Mouse (Mus musculus): ENCODE measurements at regions not wholly inside any gene's neighbourhood (a gene's known extent, or its start where the extent isn't known, plus 50 kb on each side); places are given as distances from the start of the nearest gene placed in this dataset.

DNA sequence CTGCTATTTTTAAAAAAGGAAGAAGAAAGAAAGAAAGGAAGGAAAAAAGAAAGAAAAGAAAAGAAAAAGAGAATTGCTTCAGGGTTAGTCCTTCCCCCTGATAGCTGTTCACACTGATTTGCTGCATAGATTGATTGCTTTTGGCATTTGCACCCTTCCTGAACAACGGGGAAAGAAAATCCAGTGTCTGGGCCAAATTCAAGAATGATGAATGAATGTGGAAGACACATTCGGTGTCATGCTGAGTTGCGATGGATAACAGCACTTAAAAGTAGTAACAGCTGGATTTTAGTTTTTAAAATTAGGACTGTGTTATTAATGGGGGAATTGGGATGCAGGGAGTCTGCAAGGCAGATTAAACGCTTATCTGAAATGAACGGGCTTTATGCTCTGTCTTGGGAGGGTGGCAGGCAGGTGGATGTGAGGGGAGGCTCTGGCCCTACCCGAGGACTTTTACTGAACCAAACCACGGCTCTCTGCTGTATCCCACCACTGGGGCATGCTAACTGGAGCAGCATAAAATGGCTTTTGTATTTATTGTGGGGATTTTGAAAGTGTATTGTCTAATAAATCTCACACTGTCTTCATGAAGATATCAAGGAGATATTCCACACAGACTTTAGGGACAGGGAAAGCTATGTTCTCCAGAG is 114.4 kb downstream of the Lca5 start:
- Histone ChIP-seq H3K36me3 (no peaks in the 10 kb centered on the region), H3K9ac (no peak overlapping the region), H3K27me3 (no peaks in the 10 kb centered on the region), H3K9me3 (replicated peaks) (no peaks in the 10 kb centered on the region), H3K4me2 (replicated peaks) (peak overlapping the region; percentile 17; the same call in 1 of the 2 replicates), H3K4me1 (peaks cover 13% of the 10 kb centered on the region), H3K4me3 (no peak overlapping the region), H3K27ac (no peak overlapping the region)
- 33% methylated on average over 7 of the region's 7 CpGs for WGBS
- 0 out of 2 replicates have a peak, but pooled peaks have one; percentile 44 for ATAC-seq (ENCODE audit: low FRiP score)

GRCm38 (mm10) chr9:83325910-83326309 is 115.0 kb downstream of the Lca5 start:
- Histone ChIP-seq H3K9me3 (replicated peaks) (no peaks in the 10 kb centered on the region), H3K4me2 (replicated peaks) (peak overlapping the region; percentile 6; the same call in 1 of the 2 replicates), H3K36me3 (no peaks in the 10 kb centered on the region), H3K4me3 (no peak overlapping the region), H3K4me1 (peaks cover 13% of the 10 kb centered on the region), H3K27ac (peak overlapping the region; percentile 23; the same call in 1 of the 2 replicates), H3K9ac (no peak overlapping the region), H3K27me3 (no peaks in the 10 kb centered on the region)
- WGBS: 16% methylated on average over 6 of the region's 6 CpGs
- ATAC-seq (ENCODE audit: low FRiP score): peak; percentile 88

GRCm38 (mm10) chr9:83324336-83324735 is 116.6 kb downstream of the Lca5 start:
- Histone ChIP-seq H3K9me3 (replicated peaks) (no peaks in the 10 kb centered on the region), H3K4me1 (peaks cover 13% of the 10 kb centered on the region), H3K27me3 (no peaks in the 10 kb centered on the region), H3K4me3 (no peak overlapping the region), H3K36me3 (no peaks in the 10 kb centered on the region), H3K27ac (no peak overlapping the region), H3K4me2 (replicated peaks) (no peak overlapping the region), H3K9ac (no peak overlapping the region)
- WGBS: 81% methylated on average over 3 of the region's 3 CpGs
- no peak for ATAC-seq (ENCODE audit: low FRiP score)

- H3K9me3 ChIP-seq (replicated peaks): no peaks in the 10 kb centered on the region
- no peak overlapping the region for H3K9ac ChIP-seq
- H3K27me3 ChIP-seq: no peaks in the 10 kb centered on the region
- peaks cover 13% of the 10 kb centered on the region for H3K4me1 ChIP-seq
- no peak overlapping the region for H3K4me3 ChIP-seq
- ATAC-seq (ENCODE audit: low FRiP score): 0 out of 2 replicates have a peak, but pooled peaks have one; percentile 17
- H3K4me2 ChIP-seq (replicated peaks): no peak overlapping the region
- no peaks in the 10 kb centered on the region for H3K36me3 ChIP-seq
- 83% methylated on average over 8 of the region's 8 CpGs for WGBS
- no peak overlapping the region for H3K27ac ChIP-seq
Measured at GRCm38 (mm10) chr9:83322991-83323583, 117.8 kb downstream of the Lca5 start.

DNA sequence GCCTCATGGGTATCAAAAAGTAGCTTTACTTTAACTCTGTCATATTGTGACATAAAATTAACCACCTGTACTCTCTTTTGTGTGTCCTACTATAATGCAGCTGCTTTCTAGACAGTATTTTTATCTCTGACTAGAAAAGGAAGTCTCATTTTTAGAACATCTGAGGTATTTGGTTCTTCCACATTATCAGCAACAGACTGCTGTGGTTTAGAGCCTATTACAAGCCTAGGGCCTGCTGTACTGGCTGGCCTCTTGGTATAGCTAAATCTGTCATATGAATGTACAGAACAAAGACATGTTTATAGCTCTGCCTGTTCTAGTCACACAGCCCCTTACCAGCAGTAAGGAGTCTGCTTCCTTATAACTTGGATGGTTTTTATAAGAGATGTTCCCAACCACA is 119.1 kb downstream of the Lca5 start:
- H3K9me3 ChIP-seq (replicated peaks): no peaks in the 10 kb centered on the region
- H3K36me3 ChIP-seq: no peaks in the 10 kb centered on the region
- H3K4me3 ChIP-seq: no peak overlapping the region
- H3K27ac ChIP-seq: no peak overlapping the region
- H3K27me3 ChIP-seq: no peaks in the 10 kb centered on the region
- ATAC-seq (ENCODE audit: low FRiP score): no peak
- no peak overlapping the region for H3K4me2 ChIP-seq (replicated peaks)
- H3K4me1 ChIP-seq: peaks cover 11% of the 10 kb centered on the region
- H3K9ac ChIP-seq: no peak overlapping the region

GRCm38 (mm10) chr9:83320834-83321233 is 120.1 kb downstream of the Lca5 start:
- no peak overlapping the region for H3K4me2 ChIP-seq (replicated peaks)
- H3K9me3 ChIP-seq (replicated peaks): no peaks in the 10 kb centered on the region
- H3K27ac ChIP-seq: no peak overlapping the region
- no peaks in the 10 kb centered on the region for H3K36me3 ChIP-seq
- no peak overlapping the region for H3K4me3 ChIP-seq
- ATAC-seq (ENCODE audit: low FRiP score): no peak
- peaks cover 6% of the 10 kb centered on the region; the same call in 1 of the 2 replicates for H3K4me1 ChIP-seq
- no peaks in the 10 kb centered on the region for H3K27me3 ChIP-seq
- 56% methylated on average over 4 of the region's 4 CpGs for WGBS
- no peak overlapping the region for H3K9ac ChIP-seq

GRCm38 (mm10) chr9:83316818-83317162 is 124.1 kb downstream of the Lca5 start:
- H3K4me1 ChIP-seq: peaks cover 7% of the 10 kb centered on the region; the same call in 1 of the 2 replicates
- no peak overlapping the region for H3K4me3 ChIP-seq
- no peak overlapping the region for H3K9ac ChIP-seq
- no peak for ATAC-seq (ENCODE audit: low FRiP score)
- H3K36me3 ChIP-seq: no peaks in the 10 kb centered on the region
- no peaks in the 10 kb centered on the region for H3K27me3 ChIP-seq
- H3K4me2 ChIP-seq (replicated peaks): no peak overlapping the region
- H3K9me3 ChIP-seq (replicated peaks): no peaks in the 10 kb centered on the region
- H3K27ac ChIP-seq: no peak overlapping the region
- 63% methylated on average over 2 of the region's 2 CpGs for whole genome bisulfite sequencing

DNA sequence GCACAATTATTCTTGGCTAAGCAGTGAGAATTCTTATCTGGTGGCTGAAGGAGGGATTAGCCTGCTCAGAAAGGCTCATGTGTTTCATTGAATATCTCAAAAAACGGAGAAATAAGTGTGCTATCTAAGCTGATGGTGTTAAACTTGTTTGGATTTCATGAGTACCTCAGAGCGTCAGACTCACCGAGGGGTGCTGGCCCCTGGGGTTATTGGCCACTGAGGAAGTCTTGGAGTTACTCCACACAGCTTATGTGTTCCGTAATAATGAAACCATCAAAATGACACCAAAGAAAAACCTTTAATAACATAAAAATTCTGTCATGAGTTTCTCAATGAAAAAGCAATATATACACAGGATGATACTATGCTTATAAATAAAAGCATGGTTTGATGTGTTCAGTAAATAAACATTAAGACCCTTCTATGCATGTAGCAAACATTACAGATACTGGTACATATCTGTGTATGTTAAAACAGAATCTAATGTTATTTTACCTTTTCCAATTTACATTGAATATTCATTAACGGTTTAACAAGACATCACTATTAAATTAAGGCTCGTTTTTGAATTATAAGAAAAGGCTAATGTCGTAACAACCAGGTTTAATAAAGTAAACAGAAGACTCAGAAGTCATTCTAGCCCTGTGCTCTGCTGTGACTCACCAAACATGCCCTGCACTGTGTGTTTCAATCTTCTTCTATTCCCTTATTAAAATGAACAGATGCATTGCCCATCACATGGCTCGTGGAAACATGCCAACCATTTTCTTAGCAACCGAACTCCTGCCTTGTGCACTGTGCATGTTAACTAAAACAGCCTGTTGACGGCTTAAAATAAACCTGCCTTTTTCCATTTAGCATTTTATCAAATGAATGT is 124.7 kb downstream of the Lca5 start:
- Histone ChIP-seq H3K9ac (no peak overlapping the region), H3K4me3 (no peak overlapping the region), H3K4me1 (peaks cover 7% of the 10 kb centered on the region; the same call in 1 of the 2 replicates), H3K4me2 (replicated peaks) (no peak overlapping the region), H3K36me3 (no peaks in the 10 kb centered on the region), H3K27me3 (no peaks in the 10 kb centered on the region), H3K27ac (no peak overlapping the region), H3K9me3 (replicated peaks) (no peaks in the 10 kb centered on the region)
- peak; percentile 67 for ATAC-seq (ENCODE audit: low FRiP score)
- WGBS: 64% methylated on average over 10 of the region's 10 CpGs

- Histone ChIP-seq H3K27me3 (no peaks in the 10 kb centered on the region), H3K9me3 (replicated peaks) (no peaks in the 10 kb centered on the region), H3K4me3 (no peak overlapping the region), H3K4me1 (peaks cover 2% of the 10 kb centered on the region; the same call in 1 of the 2 replicates), H3K36me3 (no peaks in the 10 kb centered on the region), H3K27ac (no peak overlapping the region), H3K4me2 (replicated peaks) (no peak overlapping the region), H3K9ac (no peak overlapping the region)
- ATAC-seq (ENCODE audit: low FRiP score): no peak
- 74% methylated on average over 4 of the region's 4 CpGs for WGBS
Measured at GRCm38 (mm10) chr9:83308771-83309170, 132.2 kb downstream of the Lca5 start.

GRCm38 (mm10) chr9:83308092-83308491 is 132.8 kb downstream of the Lca5 start:
- H3K4me3 ChIP-seq: no peak overlapping the region
- no peak overlapping the region for H3K4me2 ChIP-seq (replicated peaks)
- no peak for ATAC-seq (ENCODE audit: low FRiP score)
- H3K4me1 ChIP-seq: peaks cover 2% of the 10 kb centered on the region; the same call in 1 of the 2 replicates
- H3K27ac ChIP-seq: no peak overlapping the region
- no peak overlapping the region for H3K9ac ChIP-seq
- no peaks in the 10 kb centered on the region for H3K9me3 ChIP-seq (replicated peaks)
- H3K36me3 ChIP-seq: no peaks in the 10 kb centered on the region
- H3K27me3 ChIP-seq: no peaks in the 10 kb centered on the region
- 86% methylated on average over 4 of the region's 4 CpGs for WGBS

- H3K4me2 ChIP-seq (replicated peaks): no peak overlapping the region
- no peaks in the 10 kb centered on the region for H3K9me3 ChIP-seq (replicated peaks)
- no peak overlapping the region for H3K27ac ChIP-seq
- peaks cover 2% of the 10 kb centered on the region; the same call in 1 of the 2 replicates for H3K4me1 ChIP-seq
- no peak for ATAC-seq (ENCODE audit: low FRiP score)
- 62% methylated on average over 11 of the region's 11 CpGs for WGBS
- no peaks in the 10 kb centered on the region for H3K27me3 ChIP-seq
- H3K9ac ChIP-seq: no peak overlapping the region
- H3K4me3 ChIP-seq: no peak overlapping the region
- H3K36me3 ChIP-seq: no peaks in the 10 kb centered on the region
Measured at GRCm38 (mm10) chr9:83307349-83307938, 133.5 kb downstream of the Lca5 start.

DNA sequence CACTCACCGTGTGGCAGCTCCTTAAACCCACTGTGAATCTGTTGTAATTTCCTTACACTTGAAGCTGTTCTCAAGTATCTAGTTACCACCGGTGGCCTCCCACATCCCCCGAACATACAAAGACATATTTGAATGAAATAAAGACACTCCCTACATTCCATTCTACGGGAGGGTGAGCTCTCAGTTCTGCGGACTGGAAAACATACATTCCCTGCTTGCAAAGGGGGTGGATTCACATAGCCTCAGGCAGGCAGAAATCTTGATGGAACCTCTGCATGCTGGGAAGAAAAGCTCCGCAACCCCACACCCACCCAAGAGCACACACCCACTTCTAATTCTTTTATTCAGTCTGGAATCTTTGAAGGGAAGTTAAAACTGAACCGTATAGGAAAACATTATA is 136.0 kb downstream of the Lca5 start:
- H3K27me3 ChIP-seq: no peaks in the 10 kb centered on the region
- no peak for ATAC-seq (ENCODE audit: low FRiP score)
- no peak overlapping the region for H3K4me3 ChIP-seq
- H3K4me2 ChIP-seq (replicated peaks): no peak overlapping the region
- 44% methylated on average over 7 of the region's 7 CpGs for WGBS
- H3K9ac ChIP-seq: no peak overlapping the region
- H3K9me3 ChIP-seq (replicated peaks): no peaks in the 10 kb centered on the region
- no peak overlapping the region for H3K27ac ChIP-seq
- H3K4me1 ChIP-seq: peaks cover 2% of the 10 kb centered on the region; the same call in 1 of the 2 replicates
- no peaks in the 10 kb centered on the region for H3K36me3 ChIP-seq
